Mouse (Mus musculus): ENCODE results near the gene Cox10. TPM values are rescaled to one million over a fixed set of nuclear protein-coding genes. Genes with fewer than 3 reads are reported as not detected.
"Not testable (repeated sequence)": the region's sequence is repeated elsewhere in the genome, so short reads cannot be mapped to it uniquely, and the experiment has no call there.

Gene Cox10
- total RNA-seq (2014; rRNA removed) (12.3 and 14.3 TPM in 2 replicates), polyA plus RNA-seq (2015; fragmentation: Nextera tagmentation; extraction: Ambion mirVana) (25.9 and 31.0 TPM in 2 replicates)

- no peaks in the 10 kb centered on the region; the same call in 1 of the 2 replicates for H3K36me3 ChIP-seq (ENCODE audit: insufficient read depth)
- ATAC-seq (peak; percentile 99), DNase-seq (peak; percentile 92)
- H3K4me3 ChIP-seq (ENCODE audit: low read depth, low read length): peak within 1 kb of the TSS; percentile 93
- under 1% methylated on average over 45 of the region's 45 CpGs for WGBS
- no peaks in the 10 kb centered on the region for H3K9me3 ChIP-seq (ENCODE audit: low read length)
- peak within 1 kb of the TSS; percentile 91 for H3K27ac ChIP-seq (ENCODE audit: low read depth, low read length)
- H3K27me3 ChIP-seq (ENCODE audit: insufficient read depth, low read length): no peaks in the 10 kb centered on the region
- H3K9ac ChIP-seq: peak within 1 kb of the TSS; percentile 82
- H3K4me2 ChIP-seq (ENCODE audit: low read depth): peak within 1 kb of the TSS; percentile 72
- TF ChIP-seq CTCF (IDR thresholded peaks at IDR 0.05; ENCODE audit: low read depth): no peak
- peaks cover 10% of the 10 kb centered on the region; the same call in 1 of the 2 replicates for H3K4me1 ChIP-seq (ENCODE audit: insufficient read depth)
Observed at GRCm38 (mm10) chr11:64078956-64079726, at the start of gene Cox10. TSS of gene Cox10 (minus strand) at chr11:64079468.

- Histone ChIP-seq H3K27ac (ENCODE audit: low read depth, low read length) (no peak overlapping the region), H3K4me3 (ENCODE audit: low read depth, low read length) (no peak overlapping the region), H3K27me3 (ENCODE audit: insufficient read depth, low read length) (no peaks in the 10 kb centered on the region), H3K9me3 (ENCODE audit: low read length) (no peaks in the 10 kb centered on the region), H3K4me2 (ENCODE audit: low read depth) (no peak overlapping the region), H3K4me1 (ENCODE audit: insufficient read depth) (no peaks in the 10 kb centered on the region), H3K9ac (no peak overlapping the region), H3K36me3 (ENCODE audit: insufficient read depth) (no peaks in the 10 kb centered on the region)
- DNase-seq: no peak
- TF ChIP-seq CTCF (IDR thresholded peaks at IDR 0.05; ENCODE audit: low read depth): no peak
- 72% methylated on average over 9 of the region's 9 CpGs for WGBS
- no peak for ATAC-seq
Observed at GRCm38 (mm10) chr11:64128016-64128415, 48.7 kb upstream of the Cox10 start.

- H3K9ac ChIP-seq: no peak overlapping the region
- 58% methylated on average over 2 of the region's 2 CpGs for WGBS
- ATAC-seq (no peak), DNase-seq (no peak)
- no peaks in the 10 kb centered on the region for H3K4me1 ChIP-seq (ENCODE audit: insufficient read depth)
- no peak for TF ChIP-seq CTCF (IDR thresholded peaks at IDR 0.05; ENCODE audit: low read depth)
- H3K36me3 ChIP-seq (ENCODE audit: insufficient read depth): no peaks in the 10 kb centered on the region
- H3K9me3 ChIP-seq (ENCODE audit: low read length): no peaks in the 10 kb centered on the region
- no peaks in the 10 kb centered on the region for H3K27me3 ChIP-seq (ENCODE audit: insufficient read depth, low read length)
- no peak overlapping the region for H3K27ac ChIP-seq (ENCODE audit: low read depth, low read length)
- no peak overlapping the region for H3K4me2 ChIP-seq (ENCODE audit: low read depth)
- no peak overlapping the region for H3K4me3 ChIP-seq (ENCODE audit: low read depth, low read length)
Observed at GRCm38 (mm10) chr11:64125471-64125870, 46.2 kb upstream of the Cox10 start.

GRCm38 (mm10) chr11:64123174-64123573 is 43.9 kb upstream of the Cox10 start:
- ATAC-seq; H3K4me2 ChIP-seq (ENCODE audit: low read depth); DNase-seq; H3K9me3 ChIP-seq (ENCODE audit: low read length); H3K9ac ChIP-seq; H3K36me3 ChIP-seq (ENCODE audit: insufficient read depth); H3K4me3 ChIP-seq (ENCODE audit: low read depth, low read length); H3K27me3 ChIP-seq (ENCODE audit: insufficient read depth, low read length); H3K27ac ChIP-seq (ENCODE audit: low read depth, low read length); H3K4me1 ChIP-seq (ENCODE audit: insufficient read depth): not testable (repeated sequence)
- 92% methylated on average over 6 of the region's 6 CpGs for WGBS

GRCm38 (mm10) chr11:64116711-64117110 is 37.4 kb upstream of the Cox10 start:
- ATAC-seq: no peak

GRCm38 (mm10) chr11:64115822-64116221 is 36.6 kb upstream of the Cox10 start:
- Histone ChIP-seq H3K36me3 (ENCODE audit: insufficient read depth) (no peaks in the 10 kb centered on the region), H3K27me3 (ENCODE audit: insufficient read depth, low read length) (no peaks in the 10 kb centered on the region), H3K4me3 (ENCODE audit: low read depth, low read length) (no peak overlapping the region), H3K27ac (ENCODE audit: low read depth, low read length) (no peak overlapping the region), H3K9ac (no peak overlapping the region), H3K4me2 (ENCODE audit: low read depth) (no peak overlapping the region), H3K4me1 (ENCODE audit: insufficient read depth) (no peaks in the 10 kb centered on the region), H3K9me3 (ENCODE audit: low read length) (no peaks in the 10 kb centered on the region)
- TF ChIP-seq CTCF (IDR thresholded peaks at IDR 0.05; ENCODE audit: low read depth): no peak
- ATAC-seq (no peak), DNase-seq (no peak)
- WGBS: 81% methylated on average over 2 of the region's 2 CpGs

More at GRCm38 (mm10) chr11:64116711-64117110, 37.4 kb upstream of the Cox10 start:
- H3K27me3 ChIP-seq (ENCODE audit: insufficient read depth, low read length): no peaks in the 10 kb centered on the region
- H3K9me3 ChIP-seq (ENCODE audit: low read length): no peaks in the 10 kb centered on the region
- no peak for DNase-seq
- TF ChIP-seq CTCF (IDR thresholded peaks at IDR 0.05; ENCODE audit: low read depth): no peak
- no peak overlapping the region for H3K27ac ChIP-seq (ENCODE audit: low read depth, low read length)
- H3K4me3 ChIP-seq (ENCODE audit: low read depth, low read length): no peak overlapping the region
- WGBS: 88% methylated on average over 4 of the region's 4 CpGs
- H3K9ac ChIP-seq: no peak overlapping the region
- H3K36me3 ChIP-seq (ENCODE audit: insufficient read depth): no peaks in the 10 kb centered on the region
- H3K4me2 ChIP-seq (ENCODE audit: low read depth): no peak overlapping the region
- no peaks in the 10 kb centered on the region for H3K4me1 ChIP-seq (ENCODE audit: insufficient read depth)

GRCm38 (mm10) chr11:64115101-64115500 is 35.8 kb upstream of the Cox10 start:
- H3K27ac ChIP-seq (ENCODE audit: low read depth, low read length): no peak overlapping the region
- H3K9me3 ChIP-seq (ENCODE audit: low read length): no peaks in the 10 kb centered on the region
- no peaks in the 10 kb centered on the region for H3K27me3 ChIP-seq (ENCODE audit: insufficient read depth, low read length)
- ATAC-seq (no peak), DNase-seq (no peak)
- WGBS: 86% methylated on average over 9 of the region's 9 CpGs
- H3K4me1 ChIP-seq (ENCODE audit: insufficient read depth): no peaks in the 10 kb centered on the region
- H3K4me3 ChIP-seq (ENCODE audit: low read depth, low read length): no peak overlapping the region
- H3K36me3 ChIP-seq (ENCODE audit: insufficient read depth): no peaks in the 10 kb centered on the region
- no peak overlapping the region for H3K9ac ChIP-seq
- no peak overlapping the region for H3K4me2 ChIP-seq (ENCODE audit: low read depth)
- TF ChIP-seq CTCF (IDR thresholded peaks at IDR 0.05; ENCODE audit: low read depth): no peak
